Mouse (Mus musculus) gastrocnemius, adult 2 months (tissue): ENCODE measurements around the gene Rnf181. TPM values are rescaled to one million over a fixed set of nuclear protein-coding genes. Genes with fewer than 3 reads are reported as not detected.

Experiments used
- DNase-seq: peaks from one replicate; pipeline ENCODE4 v3.0.0; 2022
- H3K27ac ChIP-seq: fragments of 200-600 bp; 2 replicates; pipeline ENCODE4 v1.8.1; 2022; ENCODE audit warnings: mild to moderate bottlenecking
- H3K4me3 ChIP-seq: fragments of 200-600 bp; 2 replicates; pipeline ENCODE4 v1.8.1; 2022; ENCODE audit warnings: mild to moderate bottlenecking, moderate library complexity
- CTCF ChIP-seq: fragments of 200-600 bp; IDR thresholded peaks from 2 replicates; pipeline ENCODE4 v1.8.1; 2022; ENCODE audit warnings: antibody characterized with exemption, mild to moderate bottlenecking, moderate library complexity
- intact Hi-C: fragments of 180-260 bp; cut with DNase I; formaldehyde crosslinking; loops from one replicate; pipeline ENCODE4 v1.15.1; 2025
- total RNA-seq, 2 experiments: library from RNA; stranded (reverse); gene quantifications; 2 replicates each; pipeline ENCODE4 v1.2.3; 2021

Gene Rnf181
- total RNA-seq, 2 experiments from 2014 or later, result 24.9 to 26.6 TPM

DNA sequence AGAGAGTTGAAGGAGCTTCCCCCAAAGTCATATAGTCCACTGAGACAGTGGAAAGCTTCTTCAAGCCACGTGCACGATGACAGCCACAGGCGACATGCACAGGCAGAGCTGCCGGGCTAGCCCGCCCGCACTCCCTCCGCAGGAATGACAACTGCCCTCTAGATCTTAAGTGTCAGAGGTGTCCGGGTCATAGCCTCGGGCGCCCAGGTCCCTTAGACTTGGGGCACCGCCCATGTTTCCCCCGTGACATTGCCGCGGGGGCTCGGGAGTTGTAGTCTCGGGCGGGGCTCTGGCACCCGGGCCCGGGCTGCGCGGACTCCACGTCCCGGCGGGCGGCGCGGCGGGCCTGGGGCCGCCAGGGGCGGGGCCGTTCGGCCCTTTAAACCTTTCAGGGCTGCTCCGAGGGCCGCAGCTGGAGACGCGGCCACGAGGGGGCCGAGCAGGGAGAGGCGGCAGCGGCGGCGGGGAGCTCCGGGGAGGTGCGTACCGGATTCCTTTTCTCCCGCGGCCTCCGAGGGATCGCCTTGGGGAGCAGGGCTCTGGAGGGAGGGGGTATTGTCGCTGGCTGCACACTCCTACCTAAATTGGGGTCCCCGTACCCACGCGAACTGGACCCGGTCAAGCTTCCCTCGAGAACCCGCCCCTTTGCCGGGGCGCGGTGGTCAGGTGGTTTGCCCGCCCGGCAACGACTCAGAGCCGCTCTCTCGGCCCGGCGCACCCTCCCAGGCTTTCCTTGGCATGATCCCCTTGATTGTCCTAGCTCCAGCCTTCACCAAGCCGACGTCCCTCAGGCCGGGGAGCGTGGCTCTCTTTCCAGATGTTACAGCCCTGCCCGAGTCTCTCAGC lies 11.5 kb downstream of the Rnf181 start, which contains the start of gene Tmem150a:
Gene Tmem150a, plus strand, starts transcription at position 382 of the 846 bp plus-strand sequence.
- TF ChIP-seq CTCF, result peak; percentile 61
- H3K4me3 ChIP-seq, result peak within 1 kb of the TSS; percentile 95
- DNase-seq, result peak; percentile 97
- peak within 1 kb of the TSS; percentile 98 for H3K27ac ChIP-seq
- intact Hi-C loops, result no loop called here

DNA sequence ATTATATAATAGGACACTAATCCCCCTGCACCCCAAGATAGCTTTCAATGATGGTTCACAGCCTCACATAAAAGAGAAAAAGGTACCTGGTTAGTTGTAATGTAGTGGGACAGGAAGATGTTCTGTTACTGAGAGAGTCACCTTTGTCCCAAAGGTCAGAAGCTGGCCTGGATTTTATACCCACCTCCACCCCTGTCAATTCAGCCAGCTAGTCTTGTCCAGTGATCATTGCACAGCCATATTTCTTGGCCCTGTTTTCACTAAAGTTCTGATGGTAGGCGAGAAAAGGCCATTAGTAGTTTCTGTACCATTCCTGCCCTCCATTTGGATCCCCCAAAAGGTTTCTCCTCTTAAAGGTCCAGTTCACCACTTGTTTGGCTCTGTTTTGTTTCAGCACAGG lies 12.7 kb downstream of the Rnf181 start:
- no peak for TF ChIP-seq CTCF
- Histone ChIP-seq H3K27ac (peak overlapping the region; percentile 98), H3K4me3 (peak overlapping the region; percentile 95)
- intact Hi-C loops, result no loop called here
- no peak for DNase-seq

GRCm38 (mm10) chr6:72352636-72353405 lies 13.9 kb downstream of the Rnf181 start:
- intact Hi-C loops, result no loop called here
- no peak for TF ChIP-seq CTCF
- Histone ChIP-seq H3K4me3 (peak overlapping the region; percentile 16), H3K27ac (peak overlapping the region; percentile 98)
- no peak for DNase-seq

DNA sequence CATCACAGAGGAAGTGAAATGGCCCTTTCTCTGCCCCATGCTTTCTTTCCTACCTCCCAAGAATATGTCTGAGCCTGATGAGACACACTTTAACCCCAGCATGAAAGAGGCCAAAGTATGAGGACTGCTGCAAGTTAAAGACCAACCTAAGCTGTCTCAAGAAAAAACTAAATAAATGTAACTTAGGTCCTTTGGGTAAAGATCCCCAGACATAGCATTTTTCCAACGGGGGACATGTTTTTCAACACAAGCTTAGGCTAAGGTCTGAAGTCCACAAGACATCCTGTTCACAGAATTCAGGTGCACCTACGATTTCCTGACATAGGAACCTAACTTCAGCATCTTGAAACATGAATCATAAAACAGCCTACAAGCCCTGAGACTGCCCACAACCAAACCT lies 16.5 kb downstream of the Rnf181 start:
- no peak for DNase-seq
- intact Hi-C loops, result no loop called here
- Histone ChIP-seq H3K4me3 (no peak overlapping the region), H3K27ac (peak overlapping the region; percentile 66; the same call in 1 of the 2 replicates)
- no peak for TF ChIP-seq CTCF

GRCm38 (mm10) chr6:72348411-72348810 lies 18.3 kb downstream of the Rnf181 start:
- Histone ChIP-seq H3K4me3 (peak overlapping the region; percentile 80), H3K27ac (peak overlapping the region; percentile 97)
- intact Hi-C loops, result no loop called here
- DNase-seq, result peak; percentile 13
- TF ChIP-seq CTCF, result no peak

- Histone ChIP-seq H3K27ac (peak within 1 kb of the TSS; percentile 97), H3K4me3 (peak within 1 kb of the TSS; percentile 80)
- peak; percentile 87 for DNase-seq
- intact Hi-C loops, result no loop called here
- peak; percentile 29; the same call in 1 of the 2 replicates for TF ChIP-seq CTCF
Measured at GRCm38 (mm10) chr6:72347166-72347941, 19.4 kb downstream of the Rnf181 start, which contains the start of gene 0610030E20Rik. TSS of gene 0610030E20Rik (plus strand) at chr6:72347317.

GRCm38 (mm10) chr6:72346261-72346660 lies 20.5 kb downstream of the Rnf181 start:
- no peak for TF ChIP-seq CTCF
- intact Hi-C loops, result no loop called here
- Histone ChIP-seq H3K27ac (peak overlapping the region; percentile 97), H3K4me3 (peak overlapping the region; percentile 80)
- no peak for DNase-seq

DNA sequence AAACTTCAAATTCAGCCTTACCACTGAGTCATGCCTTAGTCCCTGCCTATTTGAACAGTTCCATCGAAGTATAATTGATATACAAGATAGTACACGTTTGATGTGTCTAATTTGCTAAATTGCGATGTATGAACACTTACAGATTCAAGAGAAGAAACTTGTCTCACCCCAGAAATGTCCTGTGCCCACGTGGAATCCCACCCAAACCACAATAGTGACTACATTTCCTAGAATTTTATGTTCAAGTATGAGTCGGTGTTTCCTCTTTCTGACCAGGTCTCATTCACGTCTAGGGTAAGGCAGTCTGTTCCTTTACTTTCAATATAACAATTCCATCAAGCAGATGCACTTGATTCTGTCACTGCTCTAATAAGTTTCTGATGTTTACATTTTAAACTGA lies 21.1 kb downstream of the Rnf181 start:
- intact Hi-C loops, result no loop called here
- Histone ChIP-seq H3K4me3 (peak overlapping the region; percentile 85), H3K27ac (peak overlapping the region; percentile 97)
- DNase-seq, result no peak
- TF ChIP-seq CTCF, result no peak

DNA sequence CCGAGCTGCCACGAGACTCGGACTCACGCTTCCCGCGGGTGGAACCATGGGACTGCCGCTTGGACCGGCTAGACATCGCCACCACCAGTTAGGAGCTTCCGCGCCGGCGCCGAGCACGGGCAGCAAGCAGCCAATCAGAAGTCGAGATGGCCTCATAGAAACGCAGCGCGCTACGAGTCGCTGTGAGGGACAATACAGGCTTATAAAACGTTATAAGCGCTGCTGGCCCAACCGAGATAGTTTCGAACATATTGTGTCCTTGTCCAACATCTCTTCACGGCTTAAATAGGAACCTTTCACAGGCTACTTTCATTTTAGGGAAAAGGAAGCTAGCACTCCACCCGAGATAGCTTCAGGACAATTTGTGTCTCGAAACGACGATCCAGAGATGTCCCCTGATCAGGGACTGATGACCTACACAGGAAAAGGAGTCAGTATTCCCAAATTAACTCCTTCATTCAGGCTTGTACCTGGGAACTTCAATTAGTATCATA lies 21.6 kb downstream of the Rnf181 start, which contains the start of gene Usp39:
Gene Usp39, minus strand, starts transcription at position 111 of the 494 bp plus-strand sequence.
- DNase-seq, result peak; percentile 95
- Histone ChIP-seq H3K4me3 (peak within 1 kb of the TSS; percentile 85), H3K27ac (peak within 1 kb of the TSS; percentile 97)
- intact Hi-C loops, result no loop called here
- no peak; the same call in 1 of the 2 replicates for TF ChIP-seq CTCF

GRCm38 (mm10) chr6:72344396-72345073 lies 22.2 kb downstream of the Rnf181 start:
- TF ChIP-seq CTCF, result no peak
- intact Hi-C loops, result no loop called here
- Histone ChIP-seq H3K27ac (peak overlapping the region; percentile 97), H3K4me3 (peak overlapping the region; percentile 85)
- no peak for DNase-seq

DNA sequence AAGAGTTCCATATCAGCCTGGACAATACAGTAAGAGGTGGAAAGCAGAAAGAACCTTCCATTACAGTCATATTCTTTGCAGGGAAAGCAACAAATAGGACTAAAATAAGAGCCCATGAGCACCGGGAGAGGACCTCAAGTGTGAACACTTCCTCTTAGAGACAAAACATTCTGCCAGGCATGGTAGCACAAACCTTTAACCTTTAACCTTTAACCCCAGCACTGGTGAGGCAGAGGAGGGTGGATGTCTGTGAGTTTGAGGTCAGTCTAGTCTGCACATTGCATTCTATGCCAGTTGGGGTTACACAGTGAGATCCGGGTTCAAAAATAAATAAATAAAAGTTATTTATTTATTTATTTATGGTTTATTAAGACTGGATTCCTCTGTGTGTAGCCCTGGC lies 26.3 kb downstream of the Rnf181 start:
- Histone ChIP-seq H3K4me3 (no peak overlapping the region), H3K27ac (no peak overlapping the region)
- no peak for TF ChIP-seq CTCF
- intact Hi-C loops, result no loop called here
- DNase-seq, result no peak
